21 mouse cellular contexts compared by ENCODE assay signal in genomic region chr14:85849490-85849889, GRCm38 (mm10).
"Had no signal": no experiment of that assay in that cellular context is flagged by ENCODE, and none has a peak within 500 bp of the region (broad histone marks: within the 10 kb centered on the region; RNA-seq: fewer than 3 reads in every experiment).

No protein-coding gene starts in this region.

- DNase-seq: kidney, adult 2 months; kidney, postnatal 36 days; left cerebral cortex, postnatal 4 days; liver, postnatal 0 days; lung, postnatal 10 days; lung, postnatal 36 days; retina, postnatal 1 day; right cerebral cortex, postnatal 25 days; spleen, adult 18-20 months; thymus, postnatal 36 days had no signal

- H3K27ac ChIP-seq: kidney, postnatal 0 days; limb, embryonic 12.5 days; limb, embryonic 15.5 days; liver, embryonic 14.5 days; lung, embryonic 15.5 days; midbrain, embryonic 10.5 days; midbrain, embryonic 13.5 days; neural tube, embryonic 13.5 days; stomach, embryonic 15.5 days had no signal

- ATAC-seq: liver, postnatal 0 days; midbrain, embryonic 13.5 days; midbrain, embryonic 16.5 days had no signal

- H3K4me3 ChIP-seq: limb, embryonic 12.5 days; limb, embryonic 15.5 days; lung, embryonic 15.5 days; midbrain, embryonic 10.5 days; midbrain, embryonic 13.5 days; myocyte; neural tube, embryonic 13.5 days; stomach, embryonic 15.5 days had no signal
